Mouse (Mus musculus) embryonic facial prominence, embryonic 10.5 days (tissue): ENCODE measurements around the gene Ugp2. TPM values are rescaled to one million over a fixed set of nuclear protein-coding genes. Genes with fewer than 3 reads are reported as not detected.
A peak's percentile ranks its signal among the peaks of the same experiment; 100 is the strongest.

ENCODE experiments used
- DNase-seq: peaks from one replicate; pipeline ENCODE4 v3.0.0-alpha.2; 2017; ENCODE audit warnings: low spot score
- H3K27ac ChIP-seq: fragments of 300-500 bp; sonication (generic); replicated peaks from 2 replicates; pipeline ENCODE4 v1.5.1; 2016; ENCODE audit warnings: mild to moderate bottlenecking
- H3K27me3 ChIP-seq: fragments of 300-500 bp; sonication (generic); replicated peaks from 2 replicates; pipeline ENCODE4 v1.6.1; 2016; ENCODE audit warnings: low read depth, mild to moderate bottlenecking; ENCODE audit not compliant: poor library complexity, severe bottlenecking
- H3K36me3 ChIP-seq: fragments of 300-500 bp; sonication (generic); replicated peaks from 2 replicates; pipeline ENCODE4 v1.6.1; 2016; ENCODE audit warnings: mild to moderate bottlenecking, moderate library complexity
- H3K4me1 ChIP-seq: fragments of 300-500 bp; sonication (generic); 2 replicates; pipeline ENCODE4 v1.6.1; 2016
- H3K4me3 ChIP-seq: fragments of 300-500 bp; sonication (generic); 2 replicates; pipeline ENCODE4 v1.5.1; 2016; ENCODE audit warnings: mild to moderate bottlenecking, moderate library complexity
- H3K9me3 ChIP-seq: fragments of 300-500 bp; sonication (generic); 2 replicates; pipeline ENCODE4 v1.6.1; 2016; ENCODE audit warnings: mild to moderate bottlenecking
- WGBS: fragments of 180-500 bp; shearing (Covaris S2); methylation state at CpG from one replicate; pipeline ENCODE4 v1.1.7; 2016; 5-methylcytosine and 5-hydroxymethylcytosine counted together
- polyA plus RNA-seq: library from polyadenylated mRNA; unstranded; fragments of >200 nt; fragmentation: Nextera tagmentation; extraction: Ambion mirVana; gene quantifications from 2 replicates; pipeline ENCODE4 v1.2.1, GENCODE M21; 2016

Ugp2 gene
- polyA plus RNA-seq, 1 experiment from 2014 or later, result 54.2 TPM

GRCm38 (mm10) chr11:21369248-21370016, 1.6 kb downstream of the Ugp2 start:
- DNase-seq, result no peak
- peak overlapping the region; percentile 83 for H3K4me3 ChIP-seq
- H3K9me3 ChIP-seq, result no peaks in the 10 kb centered on the region
- WGBS, result 30% methylated on average over 9 of the region's 9 CpGs
- H3K36me3 ChIP-seq, result no peaks in the 10 kb centered on the region
- H3K4me1 ChIP-seq, result peaks cover 21% of the 10 kb centered on the region
- no peak overlapping the region for H3K27ac ChIP-seq
- H3K27me3 ChIP-seq, result no peaks in the 10 kb centered on the region

GRCm38 (mm10) chr11:21368466-21368865, 2.5 kb downstream of the Ugp2 start:
- DNase-seq, result no peak
- no peaks in the 10 kb centered on the region for H3K9me3 ChIP-seq
- 48% methylated on average over 7 of the region's 7 CpGs for WGBS
- peaks cover 21% of the 10 kb centered on the region for H3K4me1 ChIP-seq
- peak overlapping the region; percentile 83; the same call in 1 of the 2 replicates for H3K4me3 ChIP-seq
- no peaks in the 10 kb centered on the region for H3K27me3 ChIP-seq
- H3K36me3 ChIP-seq, result no peaks in the 10 kb centered on the region
- no peak overlapping the region for H3K27ac ChIP-seq

GRCm38 (mm10) chr11:21363144-21363940, 7.7 kb downstream of the Ugp2 start:
- H3K9me3 ChIP-seq, result no peaks in the 10 kb centered on the region
- H3K36me3 ChIP-seq, result no peaks in the 10 kb centered on the region
- 93% methylated on average over 4 of the region's 4 CpGs for WGBS
- DNase-seq, result no peak
- no peaks in the 10 kb centered on the region for H3K27me3 ChIP-seq
- H3K4me3 ChIP-seq, result no peak overlapping the region
- peaks cover 2% of the 10 kb centered on the region for H3K4me1 ChIP-seq
- H3K27ac ChIP-seq, result no peak overlapping the region

- no peak overlapping the region for H3K4me3 ChIP-seq
- peaks cover 28% of the 10 kb centered on the region for H3K36me3 ChIP-seq
- no peaks in the 10 kb centered on the region for H3K9me3 ChIP-seq
- H3K4me1 ChIP-seq, result no peaks in the 10 kb centered on the region
- 88% methylated on average over 7 of the region's 7 CpGs for WGBS
- DNase-seq, result no peak
- no peaks in the 10 kb centered on the region for H3K27me3 ChIP-seq
- H3K27ac ChIP-seq, result no peak overlapping the region
Observed at GRCm38 (mm10) chr11:21351296-21351695, 19.7 kb downstream of the Ugp2 start.

- Histone ChIP-seq H3K9me3 (no peaks in the 10 kb centered on the region), H3K27me3 (no peaks in the 10 kb centered on the region), H3K27ac (no peak overlapping the region), H3K4me1 (no peaks in the 10 kb centered on the region), H3K4me3 (no peak overlapping the region), H3K36me3 (peaks cover 35% of the 10 kb centered on the region)
- DNase-seq, result no peak
- WGBS, result 91% methylated on average over 2 of the region's 2 CpGs
Observed at GRCm38 (mm10) chr11:21348890-21349289, 22.1 kb downstream of the Ugp2 start.

GRCm38 (mm10) chr11:21346020-21346419, 25.0 kb downstream of the Ugp2 start:
- Histone ChIP-seq H3K9me3 (no peaks in the 10 kb centered on the region), H3K27me3 (no peaks in the 10 kb centered on the region), H3K4me3 (no peak overlapping the region), H3K4me1 (no peaks in the 10 kb centered on the region), H3K27ac (no peak overlapping the region), H3K36me3 (peaks cover 35% of the 10 kb centered on the region)
- no peak for DNase-seq
- 95% methylated on average over 3 of the region's 3 CpGs for WGBS

GRCm38 (mm10) chr11:21343490-21343889, 27.5 kb downstream of the Ugp2 start:
- Histone ChIP-seq H3K27me3 (no peaks in the 10 kb centered on the region), H3K4me1 (no peaks in the 10 kb centered on the region), H3K27ac (no peak overlapping the region), H3K9me3 (no peaks in the 10 kb centered on the region), H3K36me3 (peaks cover 31% of the 10 kb centered on the region), H3K4me3 (no peak overlapping the region)
- 95% methylated on average over 5 of the region's 5 CpGs for WGBS
- DNase-seq, result no peak

- Histone ChIP-seq H3K36me3 (peaks cover 18% of the 10 kb centered on the region), H3K9me3 (no peaks in the 10 kb centered on the region), H3K4me3 (no peak overlapping the region), H3K27ac (no peak overlapping the region), H3K27me3 (no peaks in the 10 kb centered on the region), H3K4me1 (no peaks in the 10 kb centered on the region)
- 89% methylated on average over 4 of the region's 4 CpGs for WGBS
- DNase-seq, result no peak
Observed at GRCm38 (mm10) chr11:21339088-21339487, 31.9 kb downstream of the Ugp2 start.

- WGBS, result 88% methylated on average over 1 of the region's 1 CpGs
- Histone ChIP-seq H3K4me3 (no peak overlapping the region), H3K9me3 (no peaks in the 10 kb centered on the region), H3K27me3 (no peaks in the 10 kb centered on the region), H3K36me3 (peaks cover 12% of the 10 kb centered on the region), H3K27ac (no peak overlapping the region), H3K4me1 (no peaks in the 10 kb centered on the region)
- DNase-seq, result no peak
Observed at GRCm38 (mm10) chr11:21337855-21338254, 33.1 kb downstream of the Ugp2 start.

GRCm38 (mm10) chr11:21332639-21333295, 38.2 kb downstream of the Ugp2 start:
- no peaks in the 10 kb centered on the region for H3K9me3 ChIP-seq
- 93% methylated on average over 5 of the region's 5 CpGs for WGBS
- no peaks in the 10 kb centered on the region for H3K4me1 ChIP-seq
- peaks cover 55% of the 10 kb centered on the region for H3K36me3 ChIP-seq
- no peak overlapping the region for H3K4me3 ChIP-seq
- DNase-seq, result no peak
- no peak overlapping the region for H3K27ac ChIP-seq
- no peaks in the 10 kb centered on the region for H3K27me3 ChIP-seq

- 93% methylated on average over 5 of the region's 5 CpGs for WGBS
- no peaks in the 10 kb centered on the region for H3K9me3 ChIP-seq
- no peak for DNase-seq
- no peaks in the 10 kb centered on the region for H3K27me3 ChIP-seq
- H3K4me3 ChIP-seq, result no peak overlapping the region
- no peaks in the 10 kb centered on the region for H3K4me1 ChIP-seq
- peaks cover 86% of the 10 kb centered on the region for H3K36me3 ChIP-seq
- H3K27ac ChIP-seq, result no peak overlapping the region
Observed at GRCm38 (mm10) chr11:21328141-21328540, 42.9 kb downstream of the Ugp2 start.

GRCm38 (mm10) chr11:21327486-21327885, 43.5 kb downstream of the Ugp2 start:
- peaks cover 86% of the 10 kb centered on the region for H3K36me3 ChIP-seq
- no peak for DNase-seq
- H3K4me3 ChIP-seq, result no peak overlapping the region
- H3K27ac ChIP-seq, result no peak overlapping the region
- no peaks in the 10 kb centered on the region for H3K4me1 ChIP-seq
- WGBS, result 90% methylated on average over 5 of the region's 5 CpGs
- H3K9me3 ChIP-seq, result no peaks in the 10 kb centered on the region
- no peaks in the 10 kb centered on the region for H3K27me3 ChIP-seq
